Mouse (Mus musculus) liver, embryonic 11.5 days (tissue): ENCODE results near the gene Lsm8. TPM values are rescaled to one million over a fixed set of nuclear protein-coding genes. Genes with fewer than 3 reads are reported as not detected.
A peak's percentile ranks its signal among the peaks of the same experiment; 100 is the strongest.
"Not testable (repeated sequence)": the region's sequence is repeated elsewhere in the genome, so short reads cannot be mapped to it uniquely, and the experiment has no call there.

Experiments
- ATAC-seq: fragments of 200-750 bp; cut with Nextera tagmentation; replicated peaks from 2 replicates; pipeline ENCODE4 v1.8.0; 2017; ENCODE audit warnings: moderate number of reproducible peaks, mild to moderate bottlenecking, moderate TSS enrichment, moderate library complexity; ENCODE audit not compliant: low FRiP score
- DNase-seq: peaks from one replicate; pipeline ENCODE4 v3.0.0-alpha.2; 2017; ENCODE audit warnings: low spot score
- H3K27ac ChIP-seq: fragments of 300-500 bp; sonication (generic); 2 replicates; pipeline ENCODE4 v1.5.1; 2014; ENCODE audit warnings: mild to moderate bottlenecking, low read depth, low read length, control low read depth
- H3K27me3 ChIP-seq: fragments of 300-500 bp; sonication (generic); replicated peaks from 2 replicates; pipeline ENCODE4 v1.6.1; 2014; ENCODE audit warnings: low read length, mixed read lengths; ENCODE audit not compliant: control insufficient read depth, insufficient read depth
- H3K36me3 ChIP-seq: fragments of 300-500 bp; sonication (generic); 2 replicates; pipeline ENCODE4 v1.6.1; 2014; ENCODE audit warnings: mild to moderate bottlenecking, low read length, moderate library complexity, mixed read lengths; ENCODE audit not compliant: control insufficient read depth, insufficient read depth
- H3K4me1 ChIP-seq: fragments of 300-500 bp; sonication (generic); replicated peaks from 2 replicates; pipeline ENCODE4 v1.6.1; 2014; ENCODE audit warnings: low read length, mixed read lengths; ENCODE audit not compliant: control insufficient read depth, insufficient read depth
- H3K4me2 ChIP-seq: fragments of 300-500 bp; sonication (generic); 2 replicates; pipeline ENCODE4 v1.6.1; 2014; ENCODE audit warnings: mild to moderate bottlenecking, control low read depth, moderate library complexity
- H3K4me3 ChIP-seq: fragments of 300-500 bp; sonication (generic); 2 replicates; pipeline ENCODE4 v1.5.1; 2014; ENCODE audit warnings: low read depth, low read length, control low read depth
- H3K9ac ChIP-seq: fragments of 300-500 bp; sonication (generic); 2 replicates; pipeline ENCODE4 v1.6.1; 2014; ENCODE audit warnings: low read depth, low read length, control low read depth
- H3K9me3 ChIP-seq: fragments of 300-500 bp; sonication (generic); 2 replicates; pipeline ENCODE4 v1.6.1; 2016; ENCODE audit warnings: low read length, inconsistent platforms, mixed read lengths; ENCODE audit not compliant: control insufficient read depth
- whole genome bisulfite sequencing: fragments of 180-500 bp; shearing (Covaris S2); extraction: QIAGEN DNeasy Blood & Tissue Kit; methylation state at CpG from one replicate; pipeline ENCODE4 v1.1.7; 2014; 5-methylcytosine and 5-hydroxymethylcytosine counted together
- polyA plus RNA-seq: library from polyadenylated mRNA; unstranded; fragments of >200 nt; fragmentation: Nextera tagmentation; extraction: Ambion mirVana; gene quantifications from 2 replicates; pipeline ENCODE4 v1.2.1, GENCODE M21; 2014

Gene Lsm8
- polyA plus RNA-seq, 1 experiment from 2014 or later: 192 TPM

- H3K27ac ChIP-seq, H3K9me3 ChIP-seq, H3K36me3 ChIP-seq, H3K27me3 ChIP-seq, H3K9ac ChIP-seq, ATAC-seq, H3K4me1 ChIP-seq, DNase-seq, H3K4me3 ChIP-seq, H3K4me2 ChIP-seq: not testable (repeated sequence)
- 32% methylated on average over 5 of the region's 7 CpGs for WGBS
These were observed 2.8 kb upstream of the Lsm8 start for GRCm38 (mm10) chr6:18845571-18845970.

- H3K9ac ChIP-seq: peak overlapping the region; percentile 78
- ATAC-seq (peak; percentile 57), DNase-seq (no peak)
- no peaks in the 10 kb centered on the region for H3K27me3 ChIP-seq
- 0% methylated on average over 28 of the region's 28 CpGs for WGBS
- H3K9me3 ChIP-seq: no peaks in the 10 kb centered on the region
- H3K4me2 ChIP-seq: peak overlapping the region; percentile 80
- H3K36me3 ChIP-seq: peaks cover 7% of the 10 kb centered on the region; the same call in 1 of the 2 replicates
- H3K27ac ChIP-seq: peak overlapping the region; percentile 85
- peak overlapping the region; percentile 84 for H3K4me3 ChIP-seq
- peaks cover 8% of the 10 kb centered on the region for H3K4me1 ChIP-seq
These were observed 303 bp downstream of the Lsm8 start for GRCm38 (mm10) chr6:18848702-18849061.

- H3K4me2 ChIP-seq: no peak overlapping the region
- H3K9ac ChIP-seq: no peak overlapping the region
- H3K36me3 ChIP-seq: peaks cover 17% of the 10 kb centered on the region
- ATAC-seq: no peak
- H3K4me3 ChIP-seq: no peak overlapping the region
- H3K27me3 ChIP-seq: no peaks in the 10 kb centered on the region
- no peak overlapping the region for H3K27ac ChIP-seq
- H3K4me1 ChIP-seq: no peaks in the 10 kb centered on the region
- no peak for DNase-seq
- H3K9me3 ChIP-seq: no peaks in the 10 kb centered on the region
These were observed 6.9 kb downstream of the Lsm8 start for GRCm38 (mm10) chr6:18855323-18855722.

- Histone ChIP-seq H3K27ac (no peak overlapping the region), H3K9me3 (no peaks in the 10 kb centered on the region), H3K9ac (no peak overlapping the region), H3K36me3 (peaks cover 17% of the 10 kb centered on the region), H3K27me3 (no peaks in the 10 kb centered on the region), H3K4me2 (no peak overlapping the region), H3K4me3 (no peak overlapping the region), H3K4me1 (no peaks in the 10 kb centered on the region)
- 95% methylated on average over 3 of the region's 3 CpGs for WGBS
- DNase-seq: no peak
- ATAC-seq: 0 out of 2 replicates have a peak, but pooled peaks have one; percentile 34
These were observed 8.2 kb downstream of the Lsm8 start for GRCm38 (mm10) chr6:18856487-18857078.

- H3K4me3 ChIP-seq: no peak within 1 kb of the TSS
- H3K27ac ChIP-seq: no peak within 1 kb of the TSS
- ATAC-seq (no peak), DNase-seq (no peak)
- no peaks in the 10 kb centered on the region for H3K27me3 ChIP-seq
- H3K9me3 ChIP-seq: no peaks in the 10 kb centered on the region
- WGBS: 91% methylated on average over 8 of the region's 8 CpGs
- no peaks in the 10 kb centered on the region for H3K36me3 ChIP-seq
- H3K9ac ChIP-seq: no peak within 1 kb of the TSS
- H3K4me1 ChIP-seq: no peaks in the 10 kb centered on the region
- no peak within 1 kb of the TSS for H3K4me2 ChIP-seq
These were observed 17.6 kb downstream of the Lsm8 start, which contains the start of gene Ankrd7 for GRCm38 (mm10) chr6:18866018-18866417. Ankrd7 (plus strand) TSS chr6:18866318.

GRCm38 (mm10) chr6:18889030-18889429 is 40.7 kb downstream of the Lsm8 start:
- Histone ChIP-seq H3K4me2 (no peak overlapping the region), H3K9me3 (no peaks in the 10 kb centered on the region), H3K36me3 (no peaks in the 10 kb centered on the region), H3K4me3 (no peak overlapping the region), H3K27me3 (no peaks in the 10 kb centered on the region), H3K4me1 (no peaks in the 10 kb centered on the region), H3K27ac (no peak overlapping the region), H3K9ac (no peak overlapping the region)
- DNase-seq (no peak), ATAC-seq (no peak)
- WGBS: 67% methylated on average over 2 of the region's 2 CpGs

GRCm38 (mm10) chr6:18894142-18894541 is 45.8 kb downstream of the Lsm8 start:
- Histone ChIP-seq H3K27ac (no peak overlapping the region), H3K27me3 (no peaks in the 10 kb centered on the region), H3K9me3 (no peaks in the 10 kb centered on the region), H3K4me2 (no peak overlapping the region), H3K4me1 (no peaks in the 10 kb centered on the region), H3K9ac (no peak overlapping the region), H3K36me3 (no peaks in the 10 kb centered on the region), H3K4me3 (no peak overlapping the region)
- DNase-seq (no peak), ATAC-seq (no peak)

Other genes starting within 250 kb of the Lsm8 start
- 0.23 TPM in 1 of 2 replicates, not detected in the other for gene Ankrd7, start 17.7 kb downstream of the Lsm8 start, polyA plus RNA-seq